In the genomic region with DNA sequence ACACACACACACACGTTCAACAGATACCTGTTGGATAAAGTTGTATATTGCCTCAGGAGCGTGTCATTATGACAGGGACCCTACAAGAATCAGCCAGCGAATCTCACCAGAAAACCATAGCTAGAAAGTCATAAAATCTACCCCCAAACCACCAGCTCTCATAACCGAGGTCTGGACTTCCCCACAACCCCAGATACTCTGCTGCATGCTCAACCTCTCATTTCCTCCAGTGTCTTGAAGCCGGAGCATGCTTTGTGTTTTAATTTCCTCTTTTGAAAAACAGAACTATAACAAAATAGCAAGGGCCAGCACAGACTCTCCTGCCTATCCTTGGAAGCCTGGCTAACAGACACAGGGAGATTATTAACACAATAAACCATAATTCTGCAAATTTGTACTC, we compare ENCODE assay signal across 27 mouse cellular contexts.
DNase-seq lines count a peak whose midpoint lies in the region; ATAC-seq lines count a peak whose summit lies in the region.
"Had no signal": no experiment of that assay in that cellular context is flagged by ENCODE, and none has a peak within 500 bp of the region (broad histone marks: within the 10 kb centered on the region; RNA-seq: fewer than 3 reads in every experiment).

No protein-coding gene starts in this region.

- H3K4me2 ChIP-seq in limb, embryonic 12.5 days, result no peak overlapping the region
- H3K4me2 ChIP-seq: embryonic facial prominence, embryonic 12.5 days; embryonic facial prominence, embryonic 15.5 days; forebrain, embryonic 15.5 days; heart, embryonic 12.5 days; heart, embryonic 15.5 days; hindbrain, embryonic 14.5 days had no signal

- 0 out of 2 replicates have a peak overlapping the region, but pooled peaks have one; percentile 23 for H3K27ac ChIP-seq in limb, embryonic 12.5 days
- H3K27ac ChIP-seq in limb, embryonic 10.5 days, result no peak overlapping the region
- H3K27ac ChIP-seq: embryonic facial prominence, embryonic 12.5 days; embryonic facial prominence, embryonic 15.5 days; forebrain, embryonic 15.5 days; heart, embryonic 15.5 days; hindbrain, embryonic 14.5 days; hindbrain, postnatal 0 days had no signal

- no peak; the same call in 1 of the 2 replicates for ATAC-seq in limb, embryonic 12.5 days (ENCODE audit: insufficient number of reproducible peaks, insufficient read depth, low FRiP score, low TSS enrichment, low read depth)
- ATAC-seq in granulocyte monocyte progenitor cell, adult 5-6 weeks (replicated peaks; ENCODE audit: poor library complexity, severe bottlenecking), result peak; percentile 99
- peak; percentile 91 for ATAC-seq in megakaryocyte, adult 5-6 weeks (ENCODE audit: poor library complexity, severe bottlenecking)
- ATAC-seq: activated CD4-positive, CD25-positive, alpha-beta regulatory T cell, adult 4 months; CD4-positive, CD25-positive, alpha-beta regulatory T cell, adult 4 months; forebrain, embryonic 15.5 days; hindbrain, postnatal 0 days; inflammation-experienced regulatory T-cells, adult 6 months; intestine, postnatal 0 days had no signal

- H3K4me1 ChIP-seq in limb, embryonic 12.5 days (replicated peaks), result peaks cover 17% of the 10 kb centered on the region
- H3K4me1 ChIP-seq in limb, embryonic 10.5 days, result no peaks in the 10 kb centered on the region
- H3K4me1 ChIP-seq: embryonic facial prominence, embryonic 12.5 days; embryonic facial prominence, embryonic 15.5 days; forebrain, embryonic 15.5 days; heart, embryonic 12.5 days; heart, embryonic 15.5 days had no signal

- H3K36me3 ChIP-seq in limb, embryonic 12.5 days, result no peaks in the 10 kb centered on the region
- H3K36me3 ChIP-seq in limb, embryonic 10.5 days, result no peaks in the 10 kb centered on the region
- H3K36me3 ChIP-seq: embryonic facial prominence, embryonic 12.5 days; embryonic facial prominence, embryonic 15.5 days; forebrain, embryonic 15.5 days; heart, embryonic 12.5 days; heart, embryonic 15.5 days had no signal

- H3K4me3 ChIP-seq in limb, embryonic 12.5 days (replicated peaks), result no peak overlapping the region
- H3K4me3 ChIP-seq in limb, embryonic 10.5 days, result no peak overlapping the region
- H3K4me3 ChIP-seq: embryonic facial prominence, embryonic 12.5 days; embryonic facial prominence, embryonic 15.5 days; forebrain, embryonic 15.5 days; heart, embryonic 12.5 days; heart, embryonic 15.5 days had no signal

- DNase-seq in limb, embryonic 10.5 days (ENCODE audit: low spot score), result no peak
- no peak for DNase-seq in adrenal gland, postnatal 4 days (ENCODE audit: low spot score in 2 of 2)
- no peak for DNase-seq in cerebellum, postnatal 4 days (ENCODE audit: low spot score in 2 of 2)
- DNase-seq in embryo, embryonic 10 days (ENCODE audit: low spot score), result no peak
- DNase-seq: adrenal gland, adult 8-10 months; adrenal gland, postnatal 25 days; cerebellum, adult 11 months; cerebellum, adult 2 months; cerebellum, adult 9-11 months; cerebellum, postnatal 25 days; gastrocnemius, postnatal 25 days; heart, postnatal 10 days; heart, postnatal 36 days had no signal

- no peak overlapping the region for H3K9ac ChIP-seq in limb, embryonic 12.5 days (replicated peaks)
- H3K9ac ChIP-seq: embryonic facial prominence, embryonic 12.5 days; embryonic facial prominence, embryonic 15.5 days; forebrain, embryonic 15.5 days; heart, embryonic 12.5 days; heart, embryonic 15.5 days; hindbrain, embryonic 14.5 days had no signal

- 62% methylated on average over 5 of the region's 5 CpGs for WGBS in limb, embryonic 12.5 days
- WGBS in limb, embryonic 10.5 days, result 81% methylated on average over 5 of the region's 5 CpGs

- peaks cover 36% of the 10 kb centered on the region for H3K27me3 ChIP-seq in limb, embryonic 12.5 days
- H3K27me3 ChIP-seq in limb, embryonic 10.5 days (ENCODE audit: low read depth, poor library complexity, severe bottlenecking), result no peaks in the 10 kb centered on the region
- H3K27me3 ChIP-seq: embryonic facial prominence, embryonic 12.5 days; embryonic facial prominence, embryonic 15.5 days; forebrain, embryonic 15.5 days; heart, embryonic 12.5 days; heart, embryonic 15.5 days had no signal

- H3K9me3 ChIP-seq in limb, embryonic 12.5 days, result no peaks in the 10 kb centered on the region
- no peaks in the 10 kb centered on the region for H3K9me3 ChIP-seq in limb, embryonic 10.5 days (replicated peaks)
- H3K9me3 ChIP-seq: embryonic facial prominence, embryonic 12.5 days; embryonic facial prominence, embryonic 15.5 days; forebrain, embryonic 15.5 days; heart, embryonic 12.5 days; heart, embryonic 15.5 days had no signal
